Mouse (Mus musculus): ENCODE data around the gene Adamts17.

DNA sequence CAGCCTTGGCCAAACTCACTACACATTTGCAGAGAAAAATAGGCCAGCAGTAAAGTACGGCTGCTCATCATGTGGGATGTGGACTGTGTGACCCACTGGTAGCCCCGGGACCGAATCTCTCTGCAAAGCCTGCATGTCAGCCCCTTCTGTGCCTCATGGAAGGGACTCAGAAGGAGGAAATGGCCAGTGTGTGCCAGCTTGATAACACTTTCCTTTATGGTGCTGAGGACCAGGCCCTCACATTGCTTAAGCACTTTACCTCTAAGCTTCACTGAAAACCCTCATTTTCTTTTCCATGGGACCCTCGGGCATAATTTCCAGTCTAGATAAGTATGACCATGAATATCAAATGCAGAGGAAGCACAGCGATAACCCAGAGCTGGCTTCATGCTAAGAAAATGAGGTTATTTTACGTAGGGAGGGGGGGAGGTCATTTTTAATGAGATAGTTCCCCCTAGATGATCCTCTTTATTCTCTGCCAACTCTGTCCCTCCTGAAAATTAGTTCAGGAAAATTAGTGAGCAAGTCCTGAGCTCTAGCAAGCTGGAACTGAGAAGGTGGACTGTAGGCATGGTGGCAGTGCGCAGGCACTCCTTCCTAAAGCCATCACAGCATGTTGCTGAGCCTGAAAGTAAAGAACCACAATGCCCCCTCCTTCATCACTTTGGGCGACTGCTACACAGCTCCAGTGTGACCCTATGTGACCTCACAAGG is 127.8 kb downstream of the Adamts17 start:
- TF ChIP-seq CTCF (IDR thresholded peaks at IDR 0.05; ENCODE audit: low read depth) (no peak), EP300 (IDR thresholded peaks at IDR 0.05; ENCODE audit: low read depth) (no peak)
